Mouse (Mus musculus): ENCODE data around the gene Spata9.
A peak's percentile ranks its signal among the peaks of the same experiment; 100 is the strongest.
"Not testable (repeated sequence)": the region's sequence is repeated elsewhere in the genome, so short reads cannot be mapped to it uniquely, and the experiment has no call there.

The Spata9 gene

GRCm38 (mm10) chr13:75966850-75967249 is at the start of gene Spata9:
TSS of gene Spata9 (plus strand) at chr13:75967150.
- DNase-seq (ENCODE audit: low spot score in 2 of 2), result no peak

- no peak for DNase-seq (ENCODE audit: low spot score in 2 of 2)
Observed at GRCm38 (mm10) chr13:75927951-75928350, 39.0 kb upstream of the Spata9 start.

GRCm38 (mm10) chr13:75929071-75929470 is 37.9 kb upstream of the Spata9 start:
- not testable (repeated sequence) for DNase-seq (ENCODE audit: low spot score in 2 of 2)

GRCm38 (mm10) chr13:75930023-75930422 is 36.9 kb upstream of the Spata9 start:
- no peak for DNase-seq (ENCODE audit: low spot score in 2 of 2)

- DNase-seq (ENCODE audit: low spot score in 2 of 2), result no peak
Observed at GRCm38 (mm10) chr13:75930660-75931059, 36.3 kb upstream of the Spata9 start.

- DNase-seq (ENCODE audit: low spot score in 2 of 2), result no peak
Observed at GRCm38 (mm10) chr13:75931073-75931472, 35.9 kb upstream of the Spata9 start.

- no peak for DNase-seq (ENCODE audit: low spot score in 2 of 2)
Observed at GRCm38 (mm10) chr13:75933287-75933686, 33.7 kb upstream of the Spata9 start.

- DNase-seq (ENCODE audit: low spot score in 2 of 2), result no peak
Observed at GRCm38 (mm10) chr13:75938866-75939265, 28.1 kb upstream of the Spata9 start.

- DNase-seq (ENCODE audit: low spot score in 2 of 2), result no peak
Observed at GRCm38 (mm10) chr13:75940791-75941517, 26.0 kb upstream of the Spata9 start.

- no peak for DNase-seq (ENCODE audit: low spot score in 2 of 2)
Observed at GRCm38 (mm10) chr13:75941518-75942295, 25.2 kb upstream of the Spata9 start.

- DNase-seq (ENCODE audit: low spot score in 2 of 2), result no peak
Observed at GRCm38 (mm10) chr13:75942731-75943130, 24.2 kb upstream of the Spata9 start.

GRCm38 (mm10) chr13:75943189-75944043 is 23.5 kb upstream of the Spata9 start, which contains the start of gene Rhobtb3:
TSS of gene Rhobtb3 (minus strand) at chr13:75943925.
- DNase-seq (ENCODE audit: low spot score in 2 of 2), result peak in 1 of 2 experiments; percentile 8

GRCm38 (mm10) chr13:75944044-75944820 is 22.7 kb upstream of the Spata9 start:
- no peak for DNase-seq (ENCODE audit: low spot score in 2 of 2)

GRCm38 (mm10) chr13:75950295-75950694 is 16.7 kb upstream of the Spata9 start:
- no peak for DNase-seq (ENCODE audit: low spot score in 2 of 2)

- DNase-seq (ENCODE audit: low spot score in 2 of 2), result no peak
Observed at GRCm38 (mm10) chr13:75955357-75955992, 11.5 kb upstream of the Spata9 start.

GRCm38 (mm10) chr13:75974481-75974880 is 7.5 kb downstream of the Spata9 start:
- DNase-seq (ENCODE audit: low spot score in 2 of 2), result no peak

- no peak for DNase-seq (ENCODE audit: low spot score in 2 of 2)
Observed at GRCm38 (mm10) chr13:75975629-75976028, 8.7 kb downstream of the Spata9 start.

GRCm38 (mm10) chr13:75976218-75976617 is 9.3 kb downstream of the Spata9 start:
- DNase-seq (ENCODE audit: low spot score in 2 of 2), result no peak

- DNase-seq (ENCODE audit: low spot score in 2 of 2), result no peak
Observed at GRCm38 (mm10) chr13:75976649-75977048, 9.7 kb downstream of the Spata9 start.

GRCm38 (mm10) chr13:75981901-75982300 is 15.0 kb downstream of the Spata9 start:
- DNase-seq (ENCODE audit: low spot score in 2 of 2), result no peak

GRCm38 (mm10) chr13:75988096-75988495 is 21.1 kb downstream of the Spata9 start:
- DNase-seq (ENCODE audit: low spot score in 2 of 2), result no peak
